Mouse (Mus musculus) G1E (cell line): ENCODE measurements around the gene 2810006K23Rik.

ENCODE experiments used
- CTCF ChIP-seq: IDR thresholded peaks from 2 replicates; pipeline ENCODE4 v1.5.1; 2012; ENCODE audit warnings: low read depth, low read length, inconsistent platforms, mixed read lengths
- GATA1 ChIP-seq: IDR thresholded peaks from 2 replicates; pipeline ENCODE4 v1.6.1; 2012; ENCODE audit warnings: borderline replicate concordance, low read length, inconsistent platforms, mixed read lengths
- TAL1 ChIP-seq: conservative IDR thresholded peaks from 2 replicates; pipeline ENCODE4 v1.6.1; 2012; ENCODE audit warnings: low read depth, low read length, inconsistent platforms, mixed read lengths

GRCm38 (mm10) chr5:124350350-124350749 is 22.5 kb downstream of the 2810006K23Rik start:
- TF ChIP-seq CTCF (no peak), TAL1 (no peak), GATA1 (no peak)
